Mouse (Mus musculus) pancreas, adult 10 weeks (tissue): ENCODE data around the gene Map3k11. TPM values are rescaled to one million over a fixed set of nuclear protein-coding genes. Genes with fewer than 3 reads are reported as not detected.

ENCODE experiments used
- polyA plus RNA-seq: library from polyadenylated mRNA; stranded (reverse); fragments of 350-450 nt; fragmentation: Illumina TruSeq; extraction: RNeasy Lipid Tissue Mini Kit (QIAGEN cat#74804); gene quantifications from one replicate; pipeline ENCODE4 v1.2.3, GENCODE M21; 2015; ENCODE audit warnings: low read depth, low replicate concordance; ENCODE audit not compliant: insufficient read depth

Map3k11 gene
- 13.6 TPM for polyA plus RNA-seq

GRCm38 (mm10) chr19:5688200-5689087 is at the start of gene Map3k11, which contains the start of gene Pcnx3:
Map3k11 (plus strand) TSS chr19:5688742.
Pcnx3 (minus strand) TSS chr19:5688908.

GRCm38 (mm10) chr19:5662981-5663913 is 25.3 kb upstream of the Map3k11 start, which contains the start of gene Sipa1:
Sipa1 (minus strand) TSS chr19:5663707.

GRCm38 (mm10) chr19:5704163-5704800 is 15.7 kb downstream of the Map3k11 start, which contains the start of gene Kcnk7:
Kcnk7 (plus strand) TSS chr19:5704367.

GRCm38 (mm10) chr19:5725767-5726515 is 37.4 kb downstream of the Map3k11 start, which contains the start of gene Ehbp1l1:
Ehbp1l1 (minus strand) TSS chr19:5726317.

GRCm38 (mm10) chr19:5729444-5729815 is 40.9 kb downstream of the Map3k11 start, which contains the start of gene Fam89b:
Fam89b (minus strand) TSS chr19:5729653.

GRCm38 (mm10) chr19:5740320-5741317 is 52.1 kb downstream of the Map3k11 start, which contains the start of gene Ltbp3:
Ltbp3 (plus strand) TSS chr19:5740904.

Other genes starting within 250 kb of the Map3k11 start
- not detected for gene Fosl1, start 241.2 kb upstream of the Map3k11 start, polyA plus RNA-seq
- gene Ccdc85b, start 230.8 kb upstream of the Map3k11 start, polyA plus RNA-seq: 5.0 TPM
- gene Fibp, start 228.1 kb upstream of the Map3k11 start, polyA plus RNA-seq: 29.7 TPM
- gene Ctsw, start 220.2 kb upstream of the Map3k11 start, polyA plus RNA-seq: 0.92 TPM
- 8.8 TPM for gene Efemp2, start 214.8 kb upstream of the Map3k11 start, polyA plus RNA-seq
- 14.4 TPM for gene Mus81, start 200.3 kb upstream of the Map3k11 start, polyA plus RNA-seq
- 65.0 TPM for gene Cfl1, start 198.3 kb upstream of the Map3k11 start, polyA plus RNA-seq
- not detected for gene 1700020D05Rik, start 185.0 kb upstream of the Map3k11 start, polyA plus RNA-seq
- 3.4 TPM for gene Snx32, start 178.2 kb upstream of the Map3k11 start, polyA plus RNA-seq
- gene Ovol1, start 128.1 kb upstream of the Map3k11 start, polyA plus RNA-seq: 0.89 TPM
- gene Ap5b1, start 120.7 kb upstream of the Map3k11 start, polyA plus RNA-seq: 0.85 TPM
- gene Rnaseh2c, start 86.9 kb upstream of the Map3k11 start, polyA plus RNA-seq: 19.0 TPM
- 10.2 TPM for gene Kat5, start 78.5 kb upstream of the Map3k11 start, polyA plus RNA-seq
- 13.3 TPM for gene Rela, start 51.3 kb upstream of the Map3k11 start, polyA plus RNA-seq
- 14.3 TPM for gene Sipa1, start 25.0 kb upstream of the Map3k11 start, polyA plus RNA-seq
- 20.4 TPM for gene Pcnx3, start 166 bp downstream of the Map3k11 start, polyA plus RNA-seq
- not detected for gene Kcnk7, start 15.6 kb downstream of the Map3k11 start, polyA plus RNA-seq
- 4.9 TPM for gene Ehbp1l1, start 37.6 kb downstream of the Map3k11 start, polyA plus RNA-seq
- gene Fam89b, start 40.9 kb downstream of the Map3k11 start, polyA plus RNA-seq: 21.9 TPM
- 44.0 TPM for gene Ltbp3, start 52.2 kb downstream of the Map3k11 start, polyA plus RNA-seq
- gene Scyl1, start 82.7 kb downstream of the Map3k11 start, polyA plus RNA-seq: 21.4 TPM
- 2.3 TPM for gene Frmd8, start 186.5 kb downstream of the Map3k11 start, polyA plus RNA-seq
- 7.3 TPM for gene Slc25a45, start 189.1 kb downstream of the Map3k11 start, polyA plus RNA-seq
- gene Tigd3, start 205.4 kb downstream of the Map3k11 start, polyA plus RNA-seq: not detected
- 16.6 TPM for gene Dpf2, start 224.3 kb downstream of the Map3k11 start, polyA plus RNA-seq
- 4.4 TPM for gene Cdc42ep2, start 236.1 kb downstream of the Map3k11 start, polyA plus RNA-seq